Mouse (Mus musculus) forebrain, embryonic 11.5 days (tissue): ENCODE data around the gene Cfap99. TPM values are rescaled to one million over a fixed set of nuclear protein-coding genes. Genes with fewer than 3 reads are reported as not detected.

ENCODE experiments used
- ATAC-seq: fragments of 200-750 bp; cut with Nextera tagmentation; replicated peaks from 2 replicates; pipeline ENCODE4 v1.8.0; 2017; ENCODE audit warnings: moderate TSS enrichment; ENCODE audit not compliant: low FRiP score
- DNase-seq: peaks from one replicate; pipeline ENCODE4 v3.0.0-alpha.2; 2017; ENCODE audit warnings: low spot score
- H3K27ac ChIP-seq: fragments of 300-500 bp; sonication (generic); 2 replicates; pipeline ENCODE4 v1.5.1; 2014; ENCODE audit warnings: low read depth, low read length
- H3K27me3 ChIP-seq: fragments of 300-500 bp; sonication (generic); 2 replicates; pipeline ENCODE4 v1.6.1; 2014; ENCODE audit warnings: mild to moderate bottlenecking, low read length, mixed read lengths; ENCODE audit not compliant: control insufficient read depth, insufficient read depth
- H3K36me3 ChIP-seq: fragments of 300-500 bp; sonication (generic); 2 replicates; pipeline ENCODE4 v1.6.1; 2014; ENCODE audit warnings: mild to moderate bottlenecking, low read length, moderate library complexity, mixed read lengths; ENCODE audit not compliant: control insufficient read depth, insufficient read depth
- H3K4me1 ChIP-seq: fragments of 300-500 bp; sonication (generic); replicated peaks from 2 replicates; pipeline ENCODE4 v1.6.1; 2014; ENCODE audit warnings: low read length, mixed read lengths; ENCODE audit not compliant: control insufficient read depth, insufficient read depth
- H3K4me2 ChIP-seq: fragments of 300-500 bp; sonication (generic); 2 replicates; pipeline ENCODE4 v1.6.1; 2014; ENCODE audit warnings: low read depth, mild to moderate bottlenecking, low read length, moderate library complexity, mixed read lengths; ENCODE audit not compliant: severe bottlenecking
- H3K4me3 ChIP-seq: fragments of 300-500 bp; sonication (generic); 2 replicates; pipeline ENCODE4 v1.5.1; 2014; ENCODE audit warnings: low read depth, low read length
- H3K9ac ChIP-seq: fragments of 300-500 bp; sonication (generic); 2 replicates; pipeline ENCODE4 v1.6.1; 2014; ENCODE audit warnings: low read length
- H3K9me3 ChIP-seq: fragments of 300-500 bp; sonication (generic); 2 replicates; pipeline ENCODE4 v1.6.1; 2016; ENCODE audit warnings: low read length, mixed read lengths; ENCODE audit not compliant: control insufficient read depth
- WGBS: fragments of 180-500 bp; shearing (Covaris S2); extraction: QIAGEN DNeasy Blood & Tissue Kit; methylation state at CpG from one replicate; pipeline ENCODE4 v1.1.7; 2014; 5-methylcytosine and 5-hydroxymethylcytosine counted together
- polyA plus RNA-seq: library from polyadenylated mRNA; unstranded; fragments of >200 nt; fragmentation: Nextera tagmentation; extraction: Ambion mirVana; gene quantifications from 2 replicates; pipeline ENCODE4 v1.2.1, GENCODE M21; 2014

Gene Cfap99
- polyA plus RNA-seq, 1 experiment from 2014 or later: not detected

DNA sequence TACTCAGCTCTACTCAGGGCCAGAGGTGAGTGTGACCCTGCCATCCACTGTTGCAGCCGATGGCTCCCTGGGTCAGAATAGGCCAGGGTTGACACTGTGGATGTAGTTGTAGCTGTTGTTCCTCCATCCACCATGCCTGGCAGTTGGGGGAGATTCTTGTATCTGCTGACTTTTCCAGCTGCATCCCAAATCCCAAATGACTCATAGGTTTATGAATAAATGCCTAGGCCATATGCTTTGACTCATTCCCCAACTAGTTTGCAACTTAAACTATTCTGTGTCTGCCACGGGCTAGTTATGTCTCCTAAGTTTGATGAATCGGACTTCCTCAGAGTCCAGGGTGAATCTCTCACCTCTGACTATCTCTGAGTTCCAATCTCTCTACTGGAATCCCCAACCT lies 71.9 kb downstream of the Cfap99 start:
- peaks cover 4% of the 10 kb centered on the region; the same call in 1 of the 2 replicates for H3K36me3 ChIP-seq
- WGBS: 85% methylated on average over 3 of the region's 3 CpGs
- no peak overlapping the region for H3K4me3 ChIP-seq
- no peak overlapping the region for H3K9ac ChIP-seq
- H3K4me2 ChIP-seq: no peak overlapping the region
- DNase-seq (no peak), ATAC-seq (no peak)
- H3K9me3 ChIP-seq: no peaks in the 10 kb centered on the region
- H3K27ac ChIP-seq: no peak overlapping the region
- H3K4me1 ChIP-seq: no peaks in the 10 kb centered on the region
- H3K27me3 ChIP-seq: no peaks in the 10 kb centered on the region

DNA sequence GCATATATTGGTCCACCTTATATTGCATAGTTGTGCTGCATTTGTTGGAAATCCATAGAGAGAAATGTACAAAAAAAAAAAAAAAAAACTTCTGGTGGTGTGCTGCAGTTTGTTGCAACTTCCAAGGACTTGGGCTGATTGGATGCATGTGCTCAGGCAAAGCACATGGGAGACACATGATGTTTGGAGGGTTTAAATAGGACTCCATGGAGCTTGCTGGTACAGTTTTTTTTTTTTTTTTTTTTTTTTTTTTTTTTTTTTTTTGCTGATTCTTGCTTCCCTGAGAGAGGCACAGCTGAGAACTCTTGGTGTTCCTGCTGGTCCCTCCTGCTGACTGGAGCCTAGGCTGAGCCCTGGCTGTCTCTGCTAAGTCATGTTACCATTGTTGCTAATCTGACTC lies 74.7 kb downstream of the Cfap99 start:
- H3K4me2 ChIP-seq: no peak overlapping the region
- H3K27ac ChIP-seq: no peak overlapping the region
- H3K4me3 ChIP-seq: no peak overlapping the region
- H3K27me3 ChIP-seq: no peaks in the 10 kb centered on the region
- no peak for DNase-seq
- H3K36me3 ChIP-seq: no peaks in the 10 kb centered on the region
- no peak overlapping the region for H3K9ac ChIP-seq
- H3K4me1 ChIP-seq: no peaks in the 10 kb centered on the region
- ATAC-seq: no peak
- H3K9me3 ChIP-seq: no peaks in the 10 kb centered on the region

DNA sequence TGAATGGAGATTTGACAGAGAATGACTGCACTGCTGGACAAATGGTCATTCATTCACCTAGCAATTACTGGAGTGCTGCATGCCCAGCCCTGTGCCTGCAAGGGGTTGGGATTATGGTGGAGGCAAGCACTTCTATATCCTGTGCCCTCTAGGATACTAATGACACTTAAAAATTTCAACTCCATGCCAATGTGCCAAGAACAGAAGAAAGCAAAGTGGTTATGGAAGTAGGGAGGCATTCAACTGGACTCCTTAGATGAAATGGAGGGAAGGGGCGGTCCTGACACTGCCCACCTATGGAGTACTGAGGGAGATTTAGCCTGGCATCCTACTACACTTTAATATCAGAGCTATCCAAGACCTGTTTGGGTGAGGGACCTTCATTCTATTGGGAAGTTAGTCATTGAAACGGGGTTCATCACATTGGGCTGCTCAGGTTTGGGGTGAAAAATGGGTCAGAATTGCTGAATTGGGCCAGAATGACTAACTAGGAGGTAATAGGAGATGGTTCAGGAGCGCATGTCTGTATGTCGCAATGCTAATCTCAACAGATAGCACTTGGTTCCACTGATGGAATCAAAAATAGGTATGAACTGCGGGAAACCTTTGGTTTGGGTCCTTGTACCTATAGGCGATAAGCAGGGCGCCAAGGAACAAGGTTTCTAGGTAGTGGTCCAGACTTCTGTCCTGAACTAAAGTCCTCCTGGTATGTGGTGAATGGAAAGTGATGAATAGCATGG lies 80.3 kb downstream of the Cfap99 start:
- Histone ChIP-seq H3K9ac (peak overlapping the region; percentile 65), H3K4me1 (peaks cover 7% of the 10 kb centered on the region; the same call in 1 of the 2 replicates), H3K4me2 (peak overlapping the region; percentile 56), H3K27me3 (no peaks in the 10 kb centered on the region), H3K9me3 (no peaks in the 10 kb centered on the region), H3K36me3 (no peaks in the 10 kb centered on the region), H3K27ac (peak overlapping the region; percentile 63), H3K4me3 (peak overlapping the region; percentile 97)
- no peak for DNase-seq
- 71% methylated on average over 7 of the region's 7 CpGs for WGBS
- no peak for ATAC-seq

DNA sequence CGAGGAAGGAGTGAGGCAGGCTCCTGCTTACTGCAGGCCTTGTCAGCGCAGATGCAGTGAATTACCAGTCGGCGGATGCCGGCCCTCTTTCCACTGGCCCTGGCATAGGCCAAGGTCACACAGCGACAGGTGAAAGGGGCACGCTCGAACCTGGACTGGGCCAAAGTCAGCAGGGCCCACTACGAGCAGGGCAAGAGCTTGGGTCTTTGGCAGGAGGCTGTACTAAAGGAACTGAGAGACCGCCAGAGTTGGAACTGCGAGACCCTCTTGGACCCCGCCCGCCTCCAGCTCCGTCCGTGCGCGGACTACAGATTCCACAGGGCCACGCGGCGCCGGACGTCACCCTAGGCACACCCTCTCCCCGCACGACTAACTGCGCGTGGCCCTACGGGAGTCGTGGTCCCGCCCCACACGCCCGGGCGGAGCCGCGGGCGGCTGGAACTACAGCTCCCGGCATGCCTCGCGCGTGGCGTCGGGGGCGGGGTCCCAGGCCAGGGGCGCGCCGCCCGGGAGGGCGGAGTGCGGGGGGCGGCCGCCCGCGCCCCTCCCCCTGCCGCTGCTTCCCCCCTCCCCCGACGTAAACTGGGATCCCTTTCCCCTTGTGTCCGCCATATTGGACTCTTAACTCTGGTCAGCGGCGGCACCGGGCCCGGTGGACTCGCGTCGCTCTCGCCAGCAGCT lies 81.1 kb downstream of the Cfap99 start, which contains the start of gene Fam193a:
TSS of gene Fam193a (plus strand) at position 593 of the 681 bp plus-strand sequence.
- peak within 1 kb of the TSS; percentile 84 for H3K9ac ChIP-seq
- peak within 1 kb of the TSS; percentile 63 for H3K27ac ChIP-seq
- peaks cover 7% of the 10 kb centered on the region; the same call in 1 of the 2 replicates for H3K4me1 ChIP-seq
- no peaks in the 10 kb centered on the region for H3K27me3 ChIP-seq
- no peaks in the 10 kb centered on the region for H3K9me3 ChIP-seq
- peak within 1 kb of the TSS; percentile 63 for H3K4me2 ChIP-seq
- H3K4me3 ChIP-seq: peak within 1 kb of the TSS; percentile 97
- DNase-seq: peak; percentile 99
- peak; percentile 100 for ATAC-seq
- H3K36me3 ChIP-seq: no peaks in the 10 kb centered on the region
- under 1% methylated on average over 54 of the region's 64 CpGs for WGBS

DNA sequence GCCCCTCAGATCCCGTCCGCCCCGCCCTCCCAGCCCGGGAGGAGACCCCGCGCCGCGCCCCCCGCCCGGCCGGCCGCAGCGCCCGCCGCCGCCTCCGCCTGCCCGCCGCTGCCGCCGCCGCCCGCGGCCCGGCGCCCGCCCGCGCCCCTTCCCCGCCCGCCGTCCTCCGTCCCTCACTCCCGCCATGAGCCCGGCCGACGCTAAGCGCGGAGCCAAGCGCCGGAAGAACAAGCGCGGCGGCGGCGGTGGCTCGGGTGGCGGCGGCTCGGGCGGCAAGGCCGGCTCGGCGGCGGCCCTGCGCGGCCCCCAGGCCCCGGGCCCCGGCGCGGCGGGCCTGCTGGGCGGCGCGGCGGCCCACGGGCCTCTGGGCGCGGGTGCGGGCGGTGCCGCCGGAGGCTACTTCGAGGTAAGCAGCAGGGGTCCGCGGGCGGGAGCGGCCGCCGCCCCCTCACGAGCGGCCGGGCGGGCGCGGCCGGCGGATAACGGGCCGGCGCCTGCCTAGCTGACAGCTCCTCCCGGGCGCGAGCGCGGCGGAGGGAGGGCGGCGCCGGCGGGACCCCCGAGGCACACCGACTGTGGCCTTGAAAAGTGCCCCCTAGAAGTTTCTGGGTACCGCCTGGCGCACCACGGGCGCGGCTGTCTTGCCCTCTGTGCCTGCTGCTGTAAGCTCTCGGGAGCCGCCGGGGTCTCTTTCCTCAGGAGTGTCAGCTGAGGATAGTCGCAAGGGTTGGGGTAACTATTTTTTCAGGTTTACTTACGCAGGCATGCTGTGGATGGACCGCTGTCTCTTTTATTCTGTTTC lies 81.8 kb downstream of the Cfap99 start:
- WGBS: under 1% methylated on average over 41 of the region's 114 CpGs
- no peaks in the 10 kb centered on the region for H3K36me3 ChIP-seq
- peak overlapping the region; percentile 84 for H3K9ac ChIP-seq
- no peaks in the 10 kb centered on the region for H3K27me3 ChIP-seq
- no peak for ATAC-seq
- H3K9me3 ChIP-seq: no peaks in the 10 kb centered on the region
- peak overlapping the region; percentile 25; the same call in 1 of the 2 replicates for H3K27ac ChIP-seq
- peak; percentile 75 for DNase-seq
- peak overlapping the region; percentile 63 for H3K4me2 ChIP-seq
- peaks cover 7% of the 10 kb centered on the region; the same call in 1 of the 2 replicates for H3K4me1 ChIP-seq
- peak overlapping the region; percentile 97 for H3K4me3 ChIP-seq

DNA sequence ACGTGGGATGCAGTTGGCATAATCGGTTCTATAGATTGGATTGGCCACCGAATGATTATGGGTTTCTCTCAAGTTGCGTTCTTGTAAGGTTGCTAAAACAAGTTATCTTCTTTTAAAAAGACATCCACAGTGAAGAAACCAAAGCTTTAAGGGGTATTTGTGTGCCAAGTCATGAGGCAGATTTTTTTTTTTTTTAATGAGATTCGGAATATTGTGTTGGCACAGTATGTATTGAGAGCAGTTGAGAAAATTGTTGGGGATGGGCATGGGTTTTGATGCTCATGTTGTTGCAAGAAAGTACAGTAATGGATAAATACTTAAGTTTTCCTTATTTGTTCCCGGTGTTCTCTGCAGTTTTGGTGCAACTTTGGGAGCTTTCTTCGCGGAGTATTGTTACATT lies 82.4 kb downstream of the Cfap99 start:
- Histone ChIP-seq H3K4me1 (peaks cover 7% of the 10 kb centered on the region; the same call in 1 of the 2 replicates), H3K9ac (peak overlapping the region; percentile 84), H3K27me3 (no peaks in the 10 kb centered on the region), H3K27ac (no peak overlapping the region), H3K9me3 (no peaks in the 10 kb centered on the region), H3K36me3 (no peaks in the 10 kb centered on the region), H3K4me2 (peak overlapping the region; percentile 63), H3K4me3 (peak overlapping the region; percentile 97)
- DNase-seq: no peak
- 40% methylated on average over 8 of the region's 8 CpGs for WGBS
- no peak for ATAC-seq

DNA sequence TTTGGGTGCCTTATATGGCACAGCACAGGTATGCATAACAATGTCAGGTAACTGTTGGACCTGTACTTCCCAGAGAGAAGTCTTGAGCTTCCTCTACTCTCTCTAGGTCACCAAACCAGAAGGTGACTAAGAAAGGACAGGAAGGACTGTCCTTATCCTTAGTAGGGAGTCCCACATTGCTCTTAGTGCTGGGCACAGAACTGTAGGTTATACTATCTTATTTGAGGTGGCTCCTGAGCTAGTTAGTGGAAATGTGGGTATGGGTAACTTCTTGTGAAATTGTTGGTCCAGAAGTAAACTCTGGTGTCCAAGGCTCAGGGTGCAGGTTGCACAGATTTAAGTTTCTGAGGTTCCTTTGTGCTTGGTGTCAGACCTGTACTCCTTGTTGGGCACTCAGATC lies 83.7 kb downstream of the Cfap99 start:
- ATAC-seq: no peak
- Histone ChIP-seq H3K4me3 (no peak overlapping the region), H3K27me3 (no peaks in the 10 kb centered on the region), H3K9me3 (no peaks in the 10 kb centered on the region), H3K27ac (no peak overlapping the region), H3K36me3 (no peaks in the 10 kb centered on the region), H3K9ac (no peak overlapping the region), H3K4me2 (no peak overlapping the region), H3K4me1 (peaks cover 7% of the 10 kb centered on the region; the same call in 1 of the 2 replicates)
- DNase-seq: no peak

DNA sequence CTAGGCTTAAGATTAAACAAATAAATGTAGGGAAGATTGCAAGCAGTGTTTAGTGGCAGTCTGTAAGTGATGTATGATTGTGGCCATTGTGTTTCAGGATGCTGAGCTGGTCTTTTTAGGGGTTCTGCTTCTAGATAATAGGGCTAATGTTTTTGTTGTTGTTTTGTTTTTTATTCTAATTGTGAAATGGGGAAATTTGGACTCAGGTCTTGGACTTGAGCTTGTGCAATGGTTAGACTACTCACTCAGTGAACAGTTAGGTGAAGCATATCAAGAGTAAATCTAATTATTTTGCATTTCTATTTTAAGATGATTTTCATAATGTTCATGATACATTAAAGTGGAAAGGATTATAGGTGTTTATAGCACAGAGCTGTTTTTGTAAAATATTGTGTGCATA lies 84.1 kb downstream of the Cfap99 start:
- Histone ChIP-seq H3K4me3 (no peak overlapping the region), H3K9me3 (no peaks in the 10 kb centered on the region), H3K9ac (no peak overlapping the region), H3K27me3 (no peaks in the 10 kb centered on the region), H3K36me3 (no peaks in the 10 kb centered on the region), H3K4me2 (no peak overlapping the region), H3K4me1 (peaks cover 7% of the 10 kb centered on the region; the same call in 1 of the 2 replicates), H3K27ac (no peak overlapping the region)
- ATAC-seq (no peak), DNase-seq (no peak)
